Mouse (Mus musculus) intestine, postnatal 0 days (tissue): Measurements from ENCODE around the gene Carmil1. TPM values are rescaled to one million over a fixed set of nuclear protein-coding genes. Genes with fewer than 3 reads are reported as not detected.

Experiments used
- ATAC-seq: fragments of 200-750 bp; cut with Nextera tagmentation; 2 replicates; pipeline ENCODE4 v1.8.0; 2017; ENCODE audit warnings: mild to moderate bottlenecking, moderate TSS enrichment, moderate library complexity
- H3K27ac ChIP-seq: fragments of 300-500 bp; sonication (generic); 2 replicates; pipeline ENCODE4 v1.5.1; 2014; ENCODE audit warnings: mild to moderate bottlenecking, low read depth, low read length, moderate library complexity
- H3K27me3 ChIP-seq: fragments of 300-500 bp; sonication (generic); replicated peaks from 2 replicates; pipeline ENCODE4 v1.6.1; 2014; ENCODE audit warnings: low read length, mixed read lengths; ENCODE audit not compliant: control insufficient read depth, insufficient read depth
- H3K36me3 ChIP-seq: fragments of 300-500 bp; sonication (generic); 2 replicates; pipeline ENCODE4 v1.6.1; 2014; ENCODE audit warnings: mild to moderate bottlenecking, moderate library complexity; ENCODE audit not compliant: control insufficient read depth, insufficient read depth
- H3K4me1 ChIP-seq: fragments of 300-500 bp; sonication (generic); replicated peaks from 2 replicates; pipeline ENCODE4 v1.6.1; 2014; ENCODE audit warnings: antibody characterized with exemption, low read length, mixed read lengths; ENCODE audit not compliant: control insufficient read depth, insufficient read depth
- H3K4me2 ChIP-seq: fragments of 300-500 bp; sonication (generic); replicated peaks from 2 replicates; pipeline ENCODE4 v1.6.1; 2014; ENCODE audit warnings: low read depth, mild to moderate bottlenecking, moderate library complexity
- H3K4me3 ChIP-seq: fragments of 300-500 bp; sonication (generic); 2 replicates; pipeline ENCODE4 v1.5.1; 2014; ENCODE audit warnings: low read depth, low read length
- H3K9ac ChIP-seq: fragments of 300-500 bp; sonication (generic); 2 replicates; pipeline ENCODE4 v1.6.1; 2014; ENCODE audit warnings: mild to moderate bottlenecking, low read depth, low read length
- H3K9me3 ChIP-seq: fragments of 300-500 bp; sonication (generic); 2 replicates; pipeline ENCODE4 v1.6.1; 2016; ENCODE audit warnings: mixed run types; ENCODE audit not compliant: control insufficient read depth
- CTCF ChIP-seq: sonication (generic); IDR thresholded peaks from 2 replicates; pipeline ENCODE4 v1.5.1; 2016; ENCODE audit warnings: low read depth, mild to moderate bottlenecking, control low read depth, antibody characterized with exemption, moderate library complexity
- WGBS: fragments of 180-500 bp; shearing (Covaris S2); extraction: QIAGEN DNeasy Blood & Tissue Kit; methylation state at CpG from one replicate; pipeline ENCODE4 v1.1.7; 2014; 5-methylcytosine and 5-hydroxymethylcytosine counted together
- polyA plus RNA-seq: library from polyadenylated mRNA; unstranded; fragments of >200 nt; fragmentation: Nextera tagmentation; extraction: Ambion mirVana; gene quantifications from 2 replicates; pipeline ENCODE4 v1.2.1, GENCODE M21; 2015

The Carmil1 gene
- polyA plus RNA-seq, 1 experiment from 2014 or later: 25.6 TPM

- no peaks in the 10 kb centered on the region for H3K9me3 ChIP-seq
- H3K36me3 ChIP-seq: no peaks in the 10 kb centered on the region; the same call in 1 of the 2 replicates
- H3K27ac ChIP-seq: no peak overlapping the region
- no peak overlapping the region for H3K4me2 ChIP-seq
- H3K4me3 ChIP-seq: no peak overlapping the region
- TF ChIP-seq CTCF: no peak
- no peak overlapping the region for H3K9ac ChIP-seq
- H3K4me1 ChIP-seq: 0 out of 2 replicates have a peak, but pooled peaks cover 3% of the 10 kb centered on the region
- ATAC-seq: peak; percentile 36; the same call in 1 of the 2 replicates
- no peaks in the 10 kb centered on the region for H3K27me3 ChIP-seq
- 74% methylated on average over 4 of the region's 4 CpGs for WGBS
Observed at GRCm38 (mm10) chr13:24230541-24231095, 50.0 kb downstream of the Carmil1 start.

- Histone ChIP-seq H3K27ac (no peak overlapping the region), H3K4me3 (no peak overlapping the region), H3K9me3 (no peaks in the 10 kb centered on the region), H3K36me3 (no peaks in the 10 kb centered on the region), H3K4me1 (no peaks in the 10 kb centered on the region), H3K27me3 (no peaks in the 10 kb centered on the region), H3K9ac (no peak overlapping the region), H3K4me2 (no peak overlapping the region)
- WGBS: 69% methylated on average over 8 of the region's 8 CpGs
- no peak for ATAC-seq
- TF ChIP-seq CTCF: no peak
Observed at GRCm38 (mm10) chr13:24223425-24224201, 57.0 kb downstream of the Carmil1 start.

- Histone ChIP-seq H3K4me3 (no peak overlapping the region), H3K4me2 (no peak overlapping the region), H3K9ac (no peak overlapping the region), H3K27me3 (no peaks in the 10 kb centered on the region), H3K9me3 (no peaks in the 10 kb centered on the region), H3K4me1 (no peaks in the 10 kb centered on the region), H3K36me3 (no peaks in the 10 kb centered on the region), H3K27ac (no peak overlapping the region)
- 68% methylated on average over 3 of the region's 3 CpGs for WGBS
- no peak for ATAC-seq
- TF ChIP-seq CTCF: no peak
Observed at GRCm38 (mm10) chr13:24220441-24220970, 60.1 kb downstream of the Carmil1 start.

GRCm38 (mm10) chr13:24211229-24211628, 69.4 kb downstream of the Carmil1 start:
- 0 out of 2 replicates have a peak, but pooled peaks have one; percentile 9 for TF ChIP-seq CTCF
- Histone ChIP-seq H3K9ac (no peak overlapping the region), H3K4me2 (no peak overlapping the region), H3K27me3 (no peaks in the 10 kb centered on the region), H3K9me3 (no peaks in the 10 kb centered on the region), H3K4me1 (no peaks in the 10 kb centered on the region), H3K4me3 (no peak overlapping the region), H3K27ac (no peak overlapping the region), H3K36me3 (no peaks in the 10 kb centered on the region)
- no peak for ATAC-seq
- 68% methylated on average over 2 of the region's 2 CpGs for WGBS

- H3K27ac ChIP-seq: no peak overlapping the region
- no peaks in the 10 kb centered on the region for H3K4me1 ChIP-seq
- H3K36me3 ChIP-seq: no peaks in the 10 kb centered on the region
- H3K9me3 ChIP-seq: no peaks in the 10 kb centered on the region
- no peak for ATAC-seq
- no peak for TF ChIP-seq CTCF
- H3K9ac ChIP-seq: no peak overlapping the region
- H3K27me3 ChIP-seq: no peaks in the 10 kb centered on the region
- 73% methylated on average over 6 of the region's 6 CpGs for WGBS
- H3K4me3 ChIP-seq: no peak overlapping the region
- H3K4me2 ChIP-seq: no peak overlapping the region
Observed at GRCm38 (mm10) chr13:24206097-24206496, 74.5 kb downstream of the Carmil1 start.

GRCm38 (mm10) chr13:24202314-24202713, 78.3 kb downstream of the Carmil1 start:
- H3K4me2 ChIP-seq: no peak overlapping the region
- no peak overlapping the region for H3K4me3 ChIP-seq
- H3K4me1 ChIP-seq: no peaks in the 10 kb centered on the region
- no peaks in the 10 kb centered on the region for H3K9me3 ChIP-seq
- H3K9ac ChIP-seq: no peak overlapping the region
- no peaks in the 10 kb centered on the region for H3K27me3 ChIP-seq
- TF ChIP-seq CTCF: no peak
- H3K36me3 ChIP-seq: no peaks in the 10 kb centered on the region
- ATAC-seq: no peak
- H3K27ac ChIP-seq: no peak overlapping the region
- 84% methylated on average over 6 of the region's 6 CpGs for WGBS
